Mouse (Mus musculus): Measurements from ENCODE around the gene Hmgn2. TPM values are rescaled to one million over a fixed set of nuclear protein-coding genes. Genes with fewer than 3 reads are reported as not detected.

Hmgn2 gene
- 247 TPM for polyA plus RNA-seq (2017; shearing (Covaris generic))

GRCm38 (mm10) chr4:133968150-133968921 is at the start of gene Hmgn2:
Gene Hmgn2 (minus strand): TSS chr4:133968650.

DNA sequence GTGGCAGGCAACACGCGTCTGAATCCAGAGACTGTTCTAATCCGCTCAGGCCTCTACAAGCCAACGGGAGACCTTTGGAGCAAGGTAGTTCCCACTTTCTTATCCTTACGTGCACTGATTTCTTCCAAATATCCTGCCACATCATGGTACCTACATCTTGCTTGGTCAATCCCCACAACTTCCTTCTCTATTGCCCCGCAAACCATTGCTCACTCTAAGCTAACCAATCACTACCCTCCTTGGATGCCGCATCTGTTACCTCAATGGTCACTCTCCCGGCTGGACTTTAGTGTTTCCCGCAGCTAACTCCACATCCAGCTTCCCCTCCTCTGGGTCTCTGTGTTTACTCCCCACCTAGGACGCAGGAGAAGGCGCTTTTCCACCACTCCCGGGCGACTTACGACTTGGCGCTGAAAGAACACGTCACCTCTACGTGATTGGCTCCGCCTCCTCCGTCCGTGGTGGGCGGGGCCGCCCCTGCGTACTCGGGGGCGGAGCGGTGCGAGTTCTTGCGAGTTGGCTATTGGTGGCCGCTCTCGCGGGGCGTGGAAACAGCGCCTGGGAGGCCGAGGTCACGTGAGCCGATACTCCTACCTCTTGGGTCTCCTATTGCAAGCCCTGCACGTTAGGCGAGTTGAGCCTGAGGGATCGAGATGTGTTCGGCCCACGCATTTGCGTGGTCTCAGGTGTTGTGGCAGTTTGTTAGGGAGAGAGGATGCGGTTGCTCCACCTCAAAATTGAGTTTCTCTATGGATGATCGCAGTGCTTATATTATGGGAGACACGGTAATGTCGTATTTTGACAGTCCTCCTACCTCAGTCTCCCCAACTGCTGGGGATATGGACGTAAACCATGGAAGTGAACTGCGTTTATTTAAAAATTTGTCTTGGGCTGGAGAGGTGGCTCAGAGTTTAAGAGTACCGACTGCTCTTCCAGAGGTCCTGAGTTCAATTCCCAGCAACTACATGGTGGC is 32.3 kb upstream of the Hmgn2 start, which contains the start of gene Dhdds:
Gene Dhdds (minus strand): TSS at position 453 of the 973 bp plus-strand sequence.

Other genes with a start within 250 kb of the Hmgn2 start
- 40.6 TPM for gene Arid1a, start 211.9 kb downstream of the Hmgn2 start, polyA plus RNA-seq (2017; shearing (Covaris generic))
- 83.7 TPM for gene Rps6ka1, start 80.9 kb downstream of the Hmgn2 start, polyA plus RNA-seq (2017; shearing (Covaris generic))
- 21.5 TPM for gene Dhdds, start 32.3 kb upstream of the Hmgn2 start, polyA plus RNA-seq (2017; shearing (Covaris generic))
- gene Lin28a, start 50.2 kb upstream of the Hmgn2 start, polyA plus RNA-seq (2017; shearing (Covaris generic)) = not detected
- 3.8 TPM for gene Zfp683, start 85.2 kb upstream of the Hmgn2 start, polyA plus RNA-seq (2017; shearing (Covaris generic))
- 15.6 TPM for gene Crybg2, start 92.2 kb upstream of the Hmgn2 start, polyA plus RNA-seq (2017; shearing (Covaris generic))
- 1,965 TPM for gene Cd52, start 126.4 kb upstream of the Hmgn2 start, polyA plus RNA-seq (2017; shearing (Covaris generic))
- gene Ubxn11, start 133.9 kb upstream of the Hmgn2 start, polyA plus RNA-seq (2017; shearing (Covaris generic)) = 34.5 TPM
- gene Sh3bgrl3, start 160.1 kb upstream of the Hmgn2 start, polyA plus RNA-seq (2017; shearing (Covaris generic)) = 934 TPM
- gene Cep85, start 218.5 kb upstream of the Hmgn2 start, polyA plus RNA-seq (2017; shearing (Covaris generic)) = 45.7 TPM
- gene Gm7534, start 234.4 kb upstream of the Hmgn2 start, polyA plus RNA-seq (2017; shearing (Covaris generic)) = not detected

All from effector memory CD4-positive, alpha-beta T cell, adult 5 months (primary cell).